Mouse (Mus musculus) T-helper 2 cell (primary cell): ENCODE results near the gene Nr4a3.

Experiments
- in situ Hi-C: fragments of 300-600 bp; cut with MboI, MseI; formaldehyde crosslinking; loops from one replicate; pipeline ENCODE4 v1.15.1; 2025; ENCODE audit warnings: high pct_unique_total_duplicates

Nr4a3 gene

DNA sequence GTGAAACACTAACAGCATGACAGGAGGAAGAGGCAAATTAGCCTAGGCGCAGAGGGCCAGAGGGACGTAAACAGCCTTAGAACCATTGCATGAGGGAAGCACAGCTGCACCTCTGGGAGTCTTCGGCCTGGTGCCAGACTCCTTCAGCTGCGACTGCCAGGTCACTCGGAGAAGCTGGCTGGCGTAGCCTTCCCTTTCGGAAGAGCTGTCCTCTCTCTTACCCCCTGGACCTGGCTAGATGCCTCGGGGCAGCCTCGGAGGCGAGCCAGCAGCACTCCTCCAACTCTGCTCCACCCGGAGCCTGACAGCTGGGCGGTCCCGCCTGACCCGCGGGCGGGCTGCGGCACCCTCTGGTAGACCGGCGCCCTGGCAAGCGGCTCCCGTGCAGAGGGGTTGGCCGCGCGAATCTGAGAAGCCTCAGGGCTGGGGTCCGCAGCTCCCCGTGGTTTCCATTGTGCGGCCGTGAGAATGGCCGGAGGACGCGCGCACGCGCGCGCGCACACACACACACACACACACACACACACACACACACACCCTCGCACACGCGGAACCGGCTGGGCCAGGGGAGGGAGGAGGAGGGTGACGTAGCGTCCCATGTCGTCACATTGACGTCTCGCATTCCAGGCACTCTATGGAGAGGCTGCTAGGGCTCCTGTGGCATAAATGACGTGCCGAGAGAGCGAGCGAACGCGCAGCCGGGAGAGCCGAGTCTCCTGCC, at the start of gene Nr4a3:
Gene Nr4a3 (plus strand): TSS at position 663 of the 721 bp plus-strand sequence.
- in situ Hi-C loops: loop anchor here (5.0 kb wide), 1 partner anchor 238 kb away; no protein-coding TSS in a partner anchor

DNA sequence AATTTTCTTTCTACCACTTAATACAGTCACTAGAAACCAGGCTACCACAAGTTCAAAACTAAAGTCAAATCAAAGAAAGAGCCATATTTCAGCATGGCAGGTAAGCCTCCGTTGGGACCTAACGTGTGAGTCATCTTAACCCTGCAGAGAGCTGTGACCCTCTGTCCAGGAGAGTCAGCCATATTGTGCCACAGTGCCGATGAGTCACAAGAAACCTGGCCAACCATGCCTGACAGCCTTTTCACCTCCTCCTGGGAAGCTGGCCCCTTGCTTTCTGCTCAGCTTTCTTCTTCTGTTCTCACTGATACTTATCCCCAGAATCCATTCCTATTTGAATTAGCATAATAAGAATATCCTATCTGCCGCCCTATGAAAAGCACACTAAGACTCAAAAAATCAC, 42.0 kb upstream of the Nr4a3 start:
- in situ Hi-C loops: no loop called here

- in situ Hi-C loops: no loop called here
These were observed 41.5 kb upstream of the Nr4a3 start for GRCm38 (mm10) chr4:48003456-48003855.

GRCm38 (mm10) chr4:48006355-48006754, 38.6 kb upstream of the Nr4a3 start:
- in situ Hi-C loops: no loop called here

DNA sequence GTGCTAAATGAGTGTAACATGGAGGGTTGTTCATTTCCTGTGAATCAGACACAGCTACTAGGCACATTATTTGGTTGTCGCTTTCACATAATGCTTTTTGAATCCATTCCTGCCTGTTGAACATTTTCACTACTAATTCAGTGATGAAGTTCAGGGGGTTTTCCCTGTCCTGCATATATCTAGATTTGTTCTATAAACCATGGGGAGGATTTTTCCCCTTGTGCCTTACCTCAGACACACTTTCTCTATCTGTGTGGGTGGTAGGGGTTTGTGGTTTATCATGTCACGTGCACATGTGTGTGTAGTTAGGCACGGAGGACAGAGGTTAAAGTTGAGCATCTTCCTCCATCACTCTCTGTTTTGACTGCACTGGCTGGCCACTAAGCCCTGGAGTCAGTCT, 32.7 kb upstream of the Nr4a3 start:
- in situ Hi-C loops: no loop called here

DNA sequence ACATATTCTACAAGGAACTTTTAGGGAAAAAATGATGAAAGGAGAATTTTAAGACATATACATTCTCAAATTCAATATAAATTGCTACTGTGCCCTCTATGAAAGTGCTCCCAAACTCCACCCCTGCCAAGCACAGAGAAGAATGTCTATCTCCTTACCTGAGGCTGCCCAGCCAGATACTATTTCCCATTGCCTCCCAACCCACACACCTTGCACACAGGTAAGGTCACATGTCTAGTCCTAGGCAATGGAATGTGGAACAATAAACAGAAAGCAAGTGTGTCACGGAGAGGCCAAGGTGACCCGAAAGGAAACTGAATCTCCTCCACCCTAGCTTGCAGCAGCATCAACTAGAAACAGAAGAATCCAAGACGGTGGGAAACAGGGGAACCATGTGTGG, 22.0 kb upstream of the Nr4a3 start:
- in situ Hi-C loops: no loop called here

- in situ Hi-C loops: loop anchor here (10.0 kb wide), 1 partner anchor 555 kb away; the partner anchor contains the start of genes Alg2 and Sec61b
These were observed 15.3 kb upstream of the Nr4a3 start for GRCm38 (mm10) chr4:48029652-48030051.

DNA sequence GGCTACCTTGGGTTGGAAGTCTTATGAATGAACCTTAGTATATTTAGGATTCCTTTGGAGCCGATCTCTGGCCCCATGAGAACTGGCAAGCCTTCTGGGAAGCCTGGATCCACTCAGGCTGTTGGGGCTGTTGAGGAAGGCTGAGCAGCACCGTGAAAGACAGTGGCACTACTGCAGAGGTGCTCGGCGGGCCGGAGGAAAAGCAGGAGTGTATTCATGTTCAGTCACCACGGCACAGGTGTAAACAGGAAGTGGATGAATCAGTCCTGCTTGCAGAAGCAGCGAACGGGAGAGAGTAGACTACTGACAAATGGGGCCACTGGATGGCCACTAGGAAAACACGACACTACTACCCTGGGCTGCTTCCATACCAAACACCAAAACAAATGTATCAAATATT, 10.7 kb upstream of the Nr4a3 start:
- in situ Hi-C loops: loop anchor here (10.0 kb wide), 1 partner anchor 559 kb away; the partner anchor contains the start of genes Alg2 and Sec61b

DNA sequence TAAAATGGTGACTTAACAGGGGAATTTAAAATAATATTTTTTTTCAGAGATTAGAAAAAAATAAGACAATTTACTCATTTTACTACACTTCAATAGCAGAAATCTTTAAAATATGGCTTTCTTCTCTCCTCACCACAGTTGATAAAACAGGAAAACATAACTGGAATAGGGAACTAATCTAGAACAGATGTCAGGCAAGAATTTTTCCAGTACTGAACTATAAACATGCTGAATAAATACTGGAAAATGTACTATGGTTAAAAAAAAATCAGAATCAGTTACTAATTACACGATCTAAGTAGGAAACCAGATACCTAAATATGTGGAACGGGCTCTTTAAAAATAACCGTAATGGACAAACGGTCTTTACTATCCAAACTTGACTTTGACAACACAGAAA, 7.3 kb upstream of the Nr4a3 start:
- in situ Hi-C loops: loop anchor here (10.0 kb wide), 1 partner anchor 563 kb away; the partner anchor contains the start of genes Alg2 and Sec61b

DNA sequence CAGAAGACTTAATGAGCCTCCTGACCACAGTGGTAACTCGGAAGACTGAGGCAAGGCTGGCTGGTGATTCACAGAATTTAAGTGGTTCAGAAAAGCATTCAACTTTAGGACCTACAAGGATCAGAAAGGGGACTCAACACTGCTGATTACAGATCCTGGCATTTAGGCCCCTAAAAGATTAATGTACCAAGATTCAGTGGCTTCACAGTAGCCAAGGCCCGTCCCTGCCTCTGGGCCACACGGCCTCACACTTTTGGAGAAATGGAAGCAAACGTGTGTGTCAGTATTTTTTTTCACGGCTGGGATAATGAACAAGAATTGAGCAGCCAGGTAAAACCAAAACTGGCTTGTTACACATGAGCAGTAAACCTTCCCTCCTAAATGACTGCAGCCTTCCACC, 6.1 kb upstream of the Nr4a3 start:
- in situ Hi-C loops: loop anchor here (10.0 kb wide), 1 partner anchor 564 kb away; the partner anchor contains the start of genes Alg2 and Sec61b

GRCm38 (mm10) chr4:48039736-48040135, 5.2 kb upstream of the Nr4a3 start:
- in situ Hi-C loops: loop anchor here (10.0 kb wide), 1 partner anchor 565 kb away; the partner anchor contains the start of genes Alg2 and Sec61b

DNA sequence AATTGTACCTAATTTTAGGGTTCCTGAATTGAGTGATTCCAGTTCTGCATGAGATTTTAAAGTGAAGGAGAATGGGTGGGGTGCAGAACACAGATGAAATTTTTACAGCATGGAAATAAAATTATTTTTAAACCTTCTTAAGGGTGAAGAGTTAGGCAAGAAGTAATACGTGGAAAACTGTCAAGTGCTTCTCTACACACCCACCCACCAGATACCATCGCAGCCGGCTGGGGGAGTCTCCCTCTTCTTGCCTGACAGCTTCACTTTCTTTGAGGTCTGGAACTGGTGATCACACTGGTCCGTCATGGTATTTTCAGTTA, 2.5 kb upstream of the Nr4a3 start:
- in situ Hi-C loops: no loop called here

DNA sequence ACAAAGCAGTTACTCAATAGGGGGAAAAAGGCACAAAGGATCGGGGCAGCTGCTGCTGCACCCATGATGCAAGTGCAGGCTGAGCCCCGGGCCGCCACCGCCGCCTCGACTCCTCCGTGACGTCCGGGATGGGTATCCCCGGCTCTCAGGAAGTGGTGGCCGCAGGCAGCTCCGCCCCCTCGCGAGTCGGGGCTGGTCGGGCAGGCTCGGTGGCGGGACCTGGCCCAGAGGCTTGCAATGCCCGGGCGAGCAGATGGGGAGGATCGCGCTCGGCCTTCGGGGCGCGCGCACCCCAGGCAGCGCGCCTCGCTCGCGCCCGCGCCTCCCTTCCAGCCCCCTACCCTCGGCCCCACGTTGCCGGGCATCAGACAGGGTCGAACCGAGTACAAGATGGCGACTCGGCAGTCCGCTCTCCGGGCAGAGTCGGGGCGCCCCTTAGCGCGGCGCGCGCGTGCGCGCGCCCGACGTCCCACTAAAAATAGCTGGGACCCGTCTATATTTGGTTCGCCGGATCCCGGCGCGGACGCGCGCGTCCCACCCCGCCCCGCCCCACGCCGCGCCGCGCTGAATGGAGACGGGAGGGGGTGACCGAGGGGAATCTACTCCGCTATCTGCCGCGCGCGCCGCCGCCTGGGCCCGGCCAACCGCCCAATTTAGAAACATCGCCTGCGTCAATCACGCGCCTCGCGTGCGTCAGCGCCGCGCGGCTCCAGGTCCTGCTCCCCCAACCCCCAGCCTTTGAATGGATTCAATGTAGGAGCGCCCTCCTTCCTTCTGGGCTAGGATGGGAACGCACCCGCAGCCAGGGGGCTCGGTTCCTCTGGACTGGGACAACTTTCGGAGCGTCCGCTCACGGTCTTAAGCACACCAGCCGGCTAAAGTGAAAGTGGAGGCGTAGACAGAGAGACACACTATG, 1.9 kb upstream of the Nr4a3 start:
- in situ Hi-C loops: no loop called here

DNA sequence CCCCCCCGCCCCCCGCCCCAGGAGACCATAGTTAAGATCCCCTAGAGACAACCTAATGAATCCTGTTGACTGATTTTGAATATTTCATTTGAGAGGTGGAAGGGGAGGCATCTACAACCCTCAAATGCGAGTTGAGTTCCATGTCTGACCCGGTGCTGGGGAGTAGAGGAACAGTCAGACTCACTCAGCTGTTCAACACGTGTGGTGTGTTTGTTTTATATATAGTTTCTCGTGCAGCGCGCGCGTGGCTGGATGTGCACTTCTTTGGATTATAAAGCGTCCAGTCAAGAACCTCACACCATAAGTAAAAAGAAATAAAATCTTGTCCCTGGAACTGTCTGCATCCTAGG, 837 bp upstream of the Nr4a3 start:
- in situ Hi-C loops: no loop called here

DNA sequence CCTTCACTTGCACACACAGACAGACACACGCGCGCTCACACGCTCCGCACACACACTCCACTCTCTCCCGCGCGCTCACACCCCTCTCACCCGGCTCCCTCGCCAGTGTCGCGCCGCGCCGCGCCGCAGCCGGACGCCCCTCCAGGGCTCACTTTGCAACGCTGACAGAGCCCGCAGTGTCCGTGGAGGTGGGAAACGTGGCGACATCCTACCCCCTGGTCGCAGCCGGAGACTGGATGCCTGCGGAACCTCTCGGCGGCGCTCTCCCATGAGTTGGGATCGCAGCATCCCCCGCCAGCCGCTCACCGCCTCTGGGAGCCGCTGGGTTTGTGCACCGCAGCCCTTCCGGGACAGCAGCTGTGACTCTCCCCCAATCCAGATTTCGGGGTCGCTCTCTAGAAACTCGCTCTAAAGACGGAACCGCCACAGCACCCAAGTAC, 348 bp downstream of the Nr4a3 start:
- in situ Hi-C loops: loop anchor here (5.0 kb wide), 1 partner anchor 237 kb away; no protein-coding TSS in a partner anchor

DNA sequence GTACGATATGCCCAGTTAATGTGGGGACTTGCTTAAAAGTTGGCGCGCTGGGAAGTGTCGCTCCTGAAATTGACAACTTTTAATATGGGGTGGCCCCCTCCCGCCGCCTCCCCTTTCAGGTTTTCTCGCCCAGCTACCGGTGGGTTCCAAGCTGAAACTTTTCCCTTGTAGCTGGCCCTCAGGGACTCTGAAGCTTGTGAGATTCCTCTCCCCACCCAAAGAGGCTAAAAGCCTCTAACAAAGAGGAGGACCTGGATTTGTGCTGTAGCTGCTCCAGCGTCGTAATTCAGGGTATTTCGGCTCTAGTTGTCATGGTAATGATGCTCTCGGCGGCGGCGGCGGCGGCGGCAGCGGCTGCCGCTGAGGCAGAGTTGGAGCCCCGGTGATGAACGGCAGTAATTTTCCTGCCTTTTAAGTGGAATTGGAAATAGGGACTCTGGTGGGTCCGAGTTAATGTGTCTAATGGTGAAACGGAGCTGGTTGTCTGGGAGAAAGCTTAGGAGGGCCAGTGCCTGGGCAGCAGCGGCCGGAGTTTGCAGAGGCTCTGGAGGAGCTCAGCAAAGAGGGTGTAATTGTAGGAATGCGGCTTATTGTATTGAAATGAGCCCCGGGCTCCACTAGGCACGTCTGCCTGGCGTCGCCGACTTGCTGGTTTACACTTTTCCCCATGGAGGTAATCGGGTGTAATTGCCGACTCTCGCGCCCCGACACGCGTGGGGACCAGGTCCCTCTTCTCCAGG, 938 bp downstream of the Nr4a3 start:
- in situ Hi-C loops: loop anchor here (5.0 kb wide), 1 partner anchor 236 kb away; no protein-coding TSS in a partner anchor

DNA sequence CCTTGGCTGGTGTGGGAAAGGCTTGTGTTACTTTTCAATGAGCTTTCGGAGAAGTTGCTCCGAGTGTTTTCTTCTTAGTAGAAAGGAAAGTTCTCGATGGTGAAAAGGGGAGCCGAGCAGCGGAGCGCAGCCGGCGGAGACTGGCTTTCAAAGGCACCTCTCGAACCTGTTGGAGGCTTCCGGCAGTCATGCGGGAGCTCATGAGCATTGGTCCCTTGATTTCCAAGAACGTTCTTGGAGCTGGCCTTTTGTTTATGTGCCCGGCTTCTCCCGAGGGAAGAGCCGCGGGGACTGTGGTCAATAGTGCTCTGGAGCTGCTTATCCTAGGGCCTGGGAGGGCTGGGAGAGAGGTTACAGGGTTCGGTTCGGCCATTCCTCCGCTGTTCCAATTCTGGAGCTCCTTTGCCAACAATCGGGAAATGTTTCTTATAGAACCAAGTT, 1.5 kb downstream of the Nr4a3 start:
- in situ Hi-C loops: loop anchor here (5.0 kb wide), 1 partner anchor 236 kb away; no protein-coding TSS in a partner anchor

DNA sequence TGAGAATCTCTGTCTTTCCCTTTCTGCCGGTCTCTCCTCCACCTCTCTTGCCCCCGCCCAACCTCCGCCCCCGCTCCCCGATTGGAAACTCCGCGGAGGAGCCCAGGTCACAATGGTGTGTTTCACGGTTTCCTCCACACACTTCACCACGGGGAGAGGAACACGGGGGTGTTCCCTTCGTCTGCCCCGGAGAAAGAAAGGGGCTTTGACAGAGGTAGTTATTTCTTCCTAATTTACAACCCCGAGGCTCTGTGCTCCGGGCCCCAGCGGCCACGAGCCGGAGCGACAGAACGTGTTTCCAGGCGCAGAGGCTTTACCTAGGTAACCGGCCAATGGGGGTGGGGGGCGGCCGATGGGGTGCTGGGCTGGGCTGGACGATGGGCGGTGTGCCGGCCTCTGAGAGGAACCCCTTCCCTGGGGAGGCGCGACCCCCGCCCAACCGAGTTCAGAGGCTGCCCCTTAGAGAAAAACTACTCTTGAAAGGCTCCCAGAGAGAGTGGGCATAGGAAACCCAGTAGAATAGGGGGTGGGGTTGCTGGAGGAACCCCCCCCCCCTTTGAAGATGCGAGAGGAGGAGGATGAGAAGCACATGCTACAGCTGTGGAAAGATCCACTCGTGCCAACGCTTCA, 2.3 kb downstream of the Nr4a3 start:
- in situ Hi-C loops: loop anchor here (5.0 kb wide), 1 partner anchor 235 kb away; no protein-coding TSS in a partner anchor

- in situ Hi-C loops: loop anchor here (5.0 kb wide), 1 partner anchor 234 kb away; no protein-coding TSS in a partner anchor
These were observed 2.9 kb downstream of the Nr4a3 start for GRCm38 (mm10) chr4:48047766-48048371.
